Mouse (Mus musculus): ENCODE measurements around the gene Gm43951. TPM values are rescaled to one million over a fixed set of nuclear protein-coding genes. Genes with fewer than 3 reads are reported as not detected.
A peak's percentile ranks its signal among the peaks of the same experiment; 100 is the strongest.

Gene Gm43951
- polyA plus RNA-seq, 1 experiment from 2014 or later, result 0.52 TPM

DNA sequence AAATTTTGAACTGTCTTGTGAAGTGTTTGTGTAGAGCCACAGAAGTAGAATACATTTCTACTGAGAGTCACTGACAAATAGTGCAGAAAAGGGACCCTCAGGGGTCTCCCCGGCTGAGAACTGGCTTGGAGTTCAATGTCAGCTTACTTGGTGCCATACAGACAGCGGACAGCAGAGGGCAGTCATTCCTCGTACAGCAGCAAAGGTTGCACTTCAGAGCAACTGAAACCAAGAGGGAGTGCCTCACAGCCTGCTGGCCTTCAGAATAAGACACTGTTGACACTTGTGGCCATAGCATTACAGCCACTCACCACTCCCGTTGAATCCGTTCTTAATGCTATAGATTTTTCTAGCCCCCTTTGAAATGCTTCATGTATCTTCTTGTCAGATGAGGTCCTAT, 18.2 kb upstream of the Gm43951 start:
- Histone ChIP-seq H3K9me3 (no peaks in the 10 kb centered on the region), H3K27me3 (no peaks in the 10 kb centered on the region), H3K4me1 (peaks cover 8% of the 10 kb centered on the region; the same call in 1 of the 2 replicates), H3K4me2 (no peak overlapping the region), H3K27ac (no peak overlapping the region), H3K9ac (no peak overlapping the region), H3K36me3 (no peaks in the 10 kb centered on the region), H3K4me3 (no peak overlapping the region)
- ATAC-seq (ENCODE audit: insufficient number of reproducible peaks, insufficient read depth, low FRiP score, low TSS enrichment, low read depth), result no peak
- WGBS, result 15% methylated on average over 5 of the region's 5 CpGs

GRCm38 (mm10) chr11:72223414-72223813, 16.8 kb upstream of the Gm43951 start:
- Histone ChIP-seq H3K4me1 (peaks cover 8% of the 10 kb centered on the region; the same call in 1 of the 2 replicates), H3K36me3 (0 out of 2 replicates have a peak, but pooled peaks cover 6% of the 10 kb centered on the region), H3K27ac (no peak overlapping the region), H3K9ac (no peak overlapping the region), H3K9me3 (no peaks in the 10 kb centered on the region), H3K4me3 (no peak overlapping the region), H3K4me2 (no peak overlapping the region), H3K27me3 (no peaks in the 10 kb centered on the region)
- 79% methylated on average over 4 of the region's 4 CpGs for WGBS
- no peak for ATAC-seq (ENCODE audit: insufficient number of reproducible peaks, insufficient read depth, low FRiP score, low TSS enrichment, low read depth)

- Histone ChIP-seq H3K4me2 (no peak overlapping the region), H3K36me3 (0 out of 2 replicates have a peak, but pooled peaks cover 6% of the 10 kb centered on the region), H3K9me3 (no peaks in the 10 kb centered on the region), H3K9ac (no peak overlapping the region), H3K4me3 (no peak overlapping the region), H3K27me3 (no peaks in the 10 kb centered on the region), H3K4me1 (peaks cover 15% of the 10 kb centered on the region), H3K27ac (no peak overlapping the region)
- no peak for ATAC-seq (ENCODE audit: insufficient number of reproducible peaks, insufficient read depth, low FRiP score, low TSS enrichment, low read depth)
- 15% methylated on average over 6 of the region's 6 CpGs for WGBS
Observed at GRCm38 (mm10) chr11:72221278-72221677, 14.6 kb upstream of the Gm43951 start.

- Histone ChIP-seq H3K9me3 (no peaks in the 10 kb centered on the region), H3K4me3 (no peak overlapping the region), H3K27ac (no peak overlapping the region), H3K4me2 (no peak overlapping the region), H3K9ac (0 out of 2 replicates have a peak overlapping the region, but pooled peaks have one; percentile 44), H3K27me3 (no peaks in the 10 kb centered on the region), H3K4me1 (peaks cover 21% of the 10 kb centered on the region), H3K36me3 (peaks cover 14% of the 10 kb centered on the region; the same call in 1 of the 2 replicates)
- 83% methylated on average over 5 of the region's 5 CpGs for WGBS
- ATAC-seq (ENCODE audit: insufficient number of reproducible peaks, insufficient read depth, low FRiP score, low TSS enrichment, low read depth), result no peak
Observed at GRCm38 (mm10) chr11:72217116-72217515, 10.5 kb upstream of the Gm43951 start.

- Histone ChIP-seq H3K27ac (peak within 1 kb of the TSS; percentile 68), H3K27me3 (no peaks in the 10 kb centered on the region), H3K36me3 (peaks cover 29% of the 10 kb centered on the region), H3K4me1 (peaks cover 21% of the 10 kb centered on the region), H3K4me3 (peak within 1 kb of the TSS; percentile 63), H3K9ac (peak within 1 kb of the TSS; percentile 84), H3K4me2 (peak within 1 kb of the TSS; percentile 93), H3K9me3 (no peaks in the 10 kb centered on the region)
- ATAC-seq (ENCODE audit: insufficient number of reproducible peaks, insufficient read depth, low FRiP score, low TSS enrichment, low read depth), result peak; percentile 59
- 3% methylated on average over 29 of the region's 29 CpGs for WGBS
Observed at GRCm38 (mm10) chr11:72215410-72215797, 8.8 kb upstream of the Gm43951 start, which contains the start of gene Med31. Med31 (minus strand) TSS chr11:72215592.

GRCm38 (mm10) chr11:72214591-72215409, 8.2 kb upstream of the Gm43951 start:
- peak; percentile 93 for ATAC-seq (ENCODE audit: insufficient number of reproducible peaks, insufficient read depth, low FRiP score, low TSS enrichment, low read depth)
- H3K27me3 ChIP-seq, result no peaks in the 10 kb centered on the region
- peak overlapping the region; percentile 93 for H3K4me2 ChIP-seq
- peak overlapping the region; percentile 84 for H3K9ac ChIP-seq
- H3K27ac ChIP-seq, result peak overlapping the region; percentile 68
- peaks cover 35% of the 10 kb centered on the region for H3K36me3 ChIP-seq
- H3K9me3 ChIP-seq, result no peaks in the 10 kb centered on the region
- H3K4me1 ChIP-seq, result peaks cover 21% of the 10 kb centered on the region
- 1% methylated on average over 51 of the region's 51 CpGs for WGBS
- H3K4me3 ChIP-seq, result peak overlapping the region; percentile 63

- Histone ChIP-seq H3K36me3 (peaks cover 30% of the 10 kb centered on the region), H3K4me2 (peak overlapping the region; percentile 87), H3K27me3 (no peaks in the 10 kb centered on the region), H3K4me1 (peaks cover 30% of the 10 kb centered on the region), H3K27ac (peak overlapping the region; percentile 71), H3K9ac (peak overlapping the region; percentile 87), H3K9me3 (no peaks in the 10 kb centered on the region), H3K4me3 (peak overlapping the region; percentile 71)
- 13% methylated on average over 17 of the region's 17 CpGs for WGBS
- no peak for ATAC-seq (ENCODE audit: insufficient number of reproducible peaks, insufficient read depth, low FRiP score, low TSS enrichment, low read depth)
Observed at GRCm38 (mm10) chr11:72207834-72208377, 1.3 kb upstream of the Gm43951 start.

GRCm38 (mm10) chr11:72207204-72207833, 679 bp upstream of the Gm43951 start, which contains the start of the genes 4933427D14Rik and Txndc17:
4933427D14Rik (minus strand) TSS chr11:72207459.
Txndc17 (plus strand) TSS chr11:72207547.
- Histone ChIP-seq H3K9ac (peak within 1 kb of the TSS; percentile 87), H3K4me2 (peak within 1 kb of the TSS; percentile 87), H3K27me3 (no peaks in the 10 kb centered on the region), H3K36me3 (peaks cover 28% of the 10 kb centered on the region), H3K27ac (peak within 1 kb of the TSS; percentile 71), H3K4me1 (peaks cover 30% of the 10 kb centered on the region), H3K9me3 (no peaks in the 10 kb centered on the region), H3K4me3 (peak within 1 kb of the TSS; percentile 71)
- ATAC-seq (ENCODE audit: insufficient number of reproducible peaks, insufficient read depth, low FRiP score, low TSS enrichment, low read depth), result peak; percentile 90
- under 1% methylated on average over 42 of the region's 42 CpGs for WGBS

GRCm38 (mm10) chr11:72205256-72205655, 1.4 kb downstream of the Gm43951 start:
- Histone ChIP-seq H3K4me1 (peaks cover 30% of the 10 kb centered on the region), H3K27me3 (no peaks in the 10 kb centered on the region), H3K4me3 (peak overlapping the region; percentile 71), H3K27ac (no peak overlapping the region), H3K36me3 (peaks cover 24% of the 10 kb centered on the region), H3K9me3 (no peaks in the 10 kb centered on the region), H3K9ac (peak overlapping the region; percentile 87; the same call in 1 of the 2 replicates), H3K4me2 (peak overlapping the region; percentile 87)
- ATAC-seq (ENCODE audit: insufficient number of reproducible peaks, insufficient read depth, low FRiP score, low TSS enrichment, low read depth), result no peak
- WGBS, result 82% methylated on average over 6 of the region's 6 CpGs

DNA sequence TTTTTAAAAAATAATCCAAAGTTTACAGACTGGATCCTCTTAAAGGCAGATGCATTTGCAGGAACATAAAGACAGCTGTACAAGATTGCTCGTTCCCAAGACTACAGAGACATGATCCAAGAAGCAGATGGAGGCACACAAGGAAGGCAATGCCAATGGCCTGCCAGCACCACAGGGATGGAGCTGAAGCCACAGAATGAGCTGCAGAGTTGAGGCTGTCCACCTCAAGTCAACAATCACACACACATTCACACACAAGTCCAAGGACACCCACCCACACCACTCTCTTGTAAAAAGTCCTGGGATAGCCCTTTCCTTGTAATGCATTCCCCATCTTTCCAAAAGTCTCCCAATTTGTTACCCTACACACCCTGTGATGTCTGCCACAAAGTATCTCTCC, 3.2 kb downstream of the Gm43951 start:
- Histone ChIP-seq H3K4me3 (no peak overlapping the region), H3K4me1 (peaks cover 27% of the 10 kb centered on the region), H3K4me2 (no peak overlapping the region), H3K27ac (no peak overlapping the region), H3K9ac (no peak overlapping the region), H3K9me3 (no peaks in the 10 kb centered on the region), H3K36me3 (peaks cover 23% of the 10 kb centered on the region), H3K27me3 (no peaks in the 10 kb centered on the region)
- no peak for ATAC-seq (ENCODE audit: insufficient number of reproducible peaks, insufficient read depth, low FRiP score, low TSS enrichment, low read depth)
- WGBS, result 66% methylated on average over 1 of the region's 1 CpGs

DNA sequence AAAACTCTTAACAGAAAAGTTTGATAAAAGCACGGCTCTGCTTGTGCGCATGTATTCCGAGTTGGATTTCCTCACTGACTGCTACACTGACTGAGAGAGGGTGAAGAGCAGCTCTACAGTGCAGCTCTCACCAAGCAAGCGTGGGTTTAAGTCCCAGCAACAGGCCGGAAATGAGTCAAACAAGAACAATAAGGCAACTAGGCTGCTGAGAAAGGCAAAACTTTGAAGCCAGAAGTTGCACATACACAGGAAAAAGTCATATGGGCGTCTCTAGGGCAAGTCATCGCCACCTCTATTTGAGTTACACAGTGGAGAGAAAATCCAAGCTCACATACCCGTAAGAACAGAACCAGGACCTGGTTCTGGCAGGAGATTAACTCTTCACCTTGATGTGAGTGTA, 10.1 kb downstream of the Gm43951 start:
- Histone ChIP-seq H3K4me3 (no peak overlapping the region), H3K27ac (no peak overlapping the region), H3K9ac (no peak overlapping the region), H3K36me3 (peaks cover 56% of the 10 kb centered on the region), H3K27me3 (no peaks in the 10 kb centered on the region), H3K4me1 (no peaks in the 10 kb centered on the region), H3K9me3 (no peaks in the 10 kb centered on the region), H3K4me2 (no peak overlapping the region)
- 91% methylated on average over 8 of the region's 8 CpGs for WGBS
- ATAC-seq (ENCODE audit: insufficient number of reproducible peaks, insufficient read depth, low FRiP score, low TSS enrichment, low read depth), result no peak

Measured in embryonic facial prominence, embryonic 13.5 days (tissue).